Mouse (Mus musculus): Measurements from ENCODE around the gene Ttc28. TPM values are rescaled to one million over a fixed set of nuclear protein-coding genes. Genes with fewer than 3 reads are reported as not detected.

The Ttc28 gene
- polyA plus RNA-seq, 1 experiment from 2014 or later, result 5.4 TPM

DNA sequence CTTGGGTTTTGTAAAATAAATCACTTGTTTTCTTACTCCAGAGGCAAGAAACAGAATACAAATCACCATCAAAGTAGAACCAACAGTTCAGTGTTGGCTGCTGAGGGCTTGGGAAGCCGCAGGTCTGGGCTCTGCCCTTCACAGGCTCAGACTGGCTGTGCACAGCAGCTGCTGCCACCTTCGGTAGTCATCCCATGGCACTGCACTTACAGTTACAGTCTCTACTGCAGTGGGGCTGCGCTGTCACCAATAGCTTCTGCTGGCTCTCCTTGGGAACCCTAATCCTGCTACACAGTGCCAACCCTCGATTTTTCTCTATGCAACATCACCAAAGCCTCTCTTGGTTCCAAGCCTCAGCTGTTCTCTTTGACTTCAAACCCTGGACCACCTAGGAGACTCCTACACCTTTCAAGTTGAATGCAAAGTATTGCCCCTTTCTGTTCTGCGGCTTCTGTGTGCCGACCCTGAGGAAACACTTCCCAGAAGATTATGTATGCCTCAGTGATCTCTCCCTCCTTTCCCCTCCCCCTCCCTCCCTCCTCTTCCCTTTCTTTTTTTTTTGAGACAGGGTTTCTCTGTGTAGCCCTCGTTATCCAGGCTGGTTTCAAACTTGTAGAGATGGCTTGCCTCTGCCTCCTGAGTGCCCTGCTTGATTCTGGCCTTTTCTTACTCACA is 17.6 kb downstream of the Ttc28 start:
- Histone ChIP-seq H3K4me3 (ENCODE audit: low read depth, low read length) (no peak overlapping the region), H3K4me1 (ENCODE audit: insufficient read depth, low read depth, low read length) (no peaks in the 10 kb centered on the region), H3K4me2 (replicated peaks; ENCODE audit: low read depth, low read length) (no peak overlapping the region), H3K27ac (ENCODE audit: low read length) (no peak overlapping the region), H3K36me3 (ENCODE audit: insufficient read depth, low read length) (no peaks in the 10 kb centered on the region), H3K27me3 (replicated peaks; ENCODE audit: insufficient read depth, low read length) (no peaks in the 10 kb centered on the region), H3K9ac (replicated peaks; ENCODE audit: low read depth) (no peak overlapping the region), H3K9me3 (ENCODE audit: low read length) (no peaks in the 10 kb centered on the region)
- no peak for TF ChIP-seq CTCF (IDR thresholded peaks at IDR 0.05)
- no peak for TF ChIP-seq EP300 (IDR thresholded peaks at IDR 0.05)
- DNase-seq (ENCODE audit: low spot score) (no peak), ATAC-seq (no peak)
- WGBS, result 61% methylated on average over 7 of the region's 7 CpGs

DNA sequence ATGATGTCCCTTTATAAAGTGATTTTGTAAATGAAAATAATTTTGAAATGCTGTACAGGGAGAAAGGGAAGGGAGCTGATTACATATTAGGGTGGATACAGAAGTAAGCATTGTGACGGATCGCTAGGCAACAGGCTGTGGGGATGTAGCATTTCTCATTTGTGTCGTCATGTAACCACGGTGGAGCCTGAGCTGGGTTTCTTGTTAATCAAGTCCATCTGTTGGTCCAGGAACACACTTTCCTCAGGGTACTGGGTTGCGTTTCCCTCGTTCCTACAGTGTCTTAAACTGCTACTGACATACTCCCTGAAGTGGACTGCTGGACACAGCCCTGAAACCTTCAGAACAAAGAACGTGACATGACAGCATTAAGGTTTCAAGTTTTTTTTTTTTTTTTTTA is 18.6 kb downstream of the Ttc28 start:
- Histone ChIP-seq H3K4me2 (replicated peaks; ENCODE audit: low read depth, low read length) (no peak overlapping the region), H3K9ac (replicated peaks; ENCODE audit: low read depth) (no peak overlapping the region), H3K27me3 (replicated peaks; ENCODE audit: insufficient read depth, low read length) (no peaks in the 10 kb centered on the region), H3K4me3 (ENCODE audit: low read depth, low read length) (no peak overlapping the region), H3K36me3 (ENCODE audit: insufficient read depth, low read length) (no peaks in the 10 kb centered on the region), H3K27ac (ENCODE audit: low read length) (no peak overlapping the region), H3K9me3 (ENCODE audit: low read length) (no peaks in the 10 kb centered on the region), H3K4me1 (ENCODE audit: insufficient read depth, low read depth, low read length) (no peaks in the 10 kb centered on the region)
- 82% methylated on average over 7 of the region's 7 CpGs for WGBS
- no peak for DNase-seq (ENCODE audit: low spot score)
- ATAC-seq, result no peak
- TF ChIP-seq EP300 (IDR thresholded peaks at IDR 0.05), result no peak
- no peak for TF ChIP-seq CTCF (IDR thresholded peaks at IDR 0.05)

GRCm38 (mm10) chr5:110898785-110899184 is 19.2 kb downstream of the Ttc28 start:
- WGBS, result 86% methylated on average over 4 of the region's 4 CpGs
- Histone ChIP-seq H3K4me1 (ENCODE audit: insufficient read depth, low read depth, low read length) (no peaks in the 10 kb centered on the region), H3K27ac (ENCODE audit: low read length) (no peak overlapping the region), H3K9me3 (ENCODE audit: low read length) (no peaks in the 10 kb centered on the region), H3K4me2 (replicated peaks; ENCODE audit: low read depth, low read length) (no peak overlapping the region), H3K27me3 (replicated peaks; ENCODE audit: insufficient read depth, low read length) (no peaks in the 10 kb centered on the region), H3K4me3 (ENCODE audit: low read depth, low read length) (no peak overlapping the region), H3K9ac (replicated peaks; ENCODE audit: low read depth) (no peak overlapping the region), H3K36me3 (ENCODE audit: insufficient read depth, low read length) (no peaks in the 10 kb centered on the region)
- ATAC-seq, result no peak
- DNase-seq (ENCODE audit: low spot score), result no peak
- no peak for TF ChIP-seq EP300 (IDR thresholded peaks at IDR 0.05)
- TF ChIP-seq CTCF (IDR thresholded peaks at IDR 0.05), result no peak

DNA sequence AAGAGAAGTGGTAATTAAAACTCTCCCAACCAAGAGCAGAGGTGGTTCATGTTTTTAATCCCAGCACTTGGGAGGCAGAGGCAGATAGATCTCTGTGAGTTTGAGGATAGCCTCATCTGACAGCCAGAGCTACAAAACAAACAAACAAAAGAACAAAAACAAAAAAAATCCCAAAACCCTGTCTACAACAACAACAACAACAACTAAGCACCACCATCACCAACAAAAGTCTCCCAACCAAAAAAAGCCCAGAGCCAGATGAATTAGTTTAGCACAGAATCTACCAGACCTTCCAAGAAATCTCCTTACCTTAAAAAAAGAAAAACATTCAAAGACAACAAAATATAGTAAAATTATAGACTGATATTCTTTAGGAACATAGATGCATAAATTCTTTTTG is 20.7 kb downstream of the Ttc28 start:
- H3K4me2 ChIP-seq (replicated peaks; ENCODE audit: low read depth, low read length), result no peak overlapping the region
- ATAC-seq, result no peak
- H3K27ac ChIP-seq (ENCODE audit: low read length), result no peak overlapping the region
- no peak overlapping the region for H3K9ac ChIP-seq (replicated peaks; ENCODE audit: low read depth)
- no peaks in the 10 kb centered on the region for H3K4me1 ChIP-seq (ENCODE audit: insufficient read depth, low read depth, low read length)
- H3K27me3 ChIP-seq (replicated peaks; ENCODE audit: insufficient read depth, low read length), result no peaks in the 10 kb centered on the region
- DNase-seq (ENCODE audit: low spot score), result no peak
- no peaks in the 10 kb centered on the region for H3K9me3 ChIP-seq (ENCODE audit: low read length)
- TF ChIP-seq EP300 (IDR thresholded peaks at IDR 0.05), result no peak
- no peak for TF ChIP-seq CTCF (IDR thresholded peaks at IDR 0.05)
- no peak overlapping the region for H3K4me3 ChIP-seq (ENCODE audit: low read depth, low read length)
- no peaks in the 10 kb centered on the region for H3K36me3 ChIP-seq (ENCODE audit: insufficient read depth, low read length)

- H3K27me3 ChIP-seq (replicated peaks; ENCODE audit: insufficient read depth, low read length), result no peaks in the 10 kb centered on the region
- DNase-seq (ENCODE audit: low spot score), result no peak
- ATAC-seq, result no peak
- H3K4me2 ChIP-seq (replicated peaks; ENCODE audit: low read depth, low read length), result no peak overlapping the region
- 100% methylated on average over 1 of the region's 1 CpGs for WGBS
- H3K9me3 ChIP-seq (ENCODE audit: low read length), result no peaks in the 10 kb centered on the region
- no peak overlapping the region for H3K27ac ChIP-seq (ENCODE audit: low read length)
- H3K4me3 ChIP-seq (ENCODE audit: low read depth, low read length), result no peak overlapping the region
- no peak for TF ChIP-seq CTCF (IDR thresholded peaks at IDR 0.05)
- no peak for TF ChIP-seq EP300 (IDR thresholded peaks at IDR 0.05)
- H3K4me1 ChIP-seq (ENCODE audit: insufficient read depth, low read depth, low read length), result no peaks in the 10 kb centered on the region
- H3K36me3 ChIP-seq (ENCODE audit: insufficient read depth, low read length), result no peaks in the 10 kb centered on the region
- H3K9ac ChIP-seq (replicated peaks; ENCODE audit: low read depth), result no peak overlapping the region
Observed at GRCm38 (mm10) chr5:110906708-110907107, 27.1 kb downstream of the Ttc28 start.

DNA sequence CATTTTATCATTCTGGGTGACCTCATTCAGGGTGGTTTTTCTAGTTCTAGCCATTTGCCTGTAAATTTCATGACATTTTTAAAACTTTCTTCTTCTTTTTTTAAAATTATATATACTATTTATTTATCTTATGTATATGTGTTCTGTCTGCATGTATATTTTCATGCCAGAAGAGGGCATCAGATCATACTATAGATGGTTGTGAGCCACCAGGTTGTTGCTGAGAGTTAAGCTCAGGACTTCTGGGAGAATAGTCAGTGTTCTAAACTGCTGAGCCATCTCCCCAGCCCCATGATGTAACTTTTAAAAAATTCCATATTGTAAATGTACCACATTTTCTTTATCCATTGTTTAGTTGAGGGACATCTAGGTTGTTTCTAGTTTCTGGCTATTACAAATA is 29.3 kb downstream of the Ttc28 start:
- H3K27ac ChIP-seq (ENCODE audit: low read length), result no peak overlapping the region
- H3K4me1 ChIP-seq (ENCODE audit: insufficient read depth, low read depth, low read length), result no peaks in the 10 kb centered on the region
- H3K9ac ChIP-seq (replicated peaks; ENCODE audit: low read depth), result no peak overlapping the region
- H3K4me2 ChIP-seq (replicated peaks; ENCODE audit: low read depth, low read length), result no peak overlapping the region
- H3K36me3 ChIP-seq (ENCODE audit: insufficient read depth, low read length), result no peaks in the 10 kb centered on the region
- H3K27me3 ChIP-seq (replicated peaks; ENCODE audit: insufficient read depth, low read length), result no peaks in the 10 kb centered on the region
- TF ChIP-seq CTCF (IDR thresholded peaks at IDR 0.05), result no peak
- no peak for TF ChIP-seq EP300 (IDR thresholded peaks at IDR 0.05)
- ATAC-seq (no peak), DNase-seq (ENCODE audit: low spot score) (no peak)
- no peak overlapping the region for H3K4me3 ChIP-seq (ENCODE audit: low read depth, low read length)
- no peaks in the 10 kb centered on the region for H3K9me3 ChIP-seq (ENCODE audit: low read length)

Measured in lung, postnatal 0 days (tissue).